Mouse (Mus musculus): ENCODE data around the gene Hoxd8. TPM values are rescaled to one million over a fixed set of nuclear protein-coding genes. Genes with fewer than 3 reads are reported as not detected.

Hoxd8 gene
- polyA plus RNA-seq, 1 experiment from 2014 or later = 11.6 TPM

- H3K27me3 ChIP-seq (ENCODE audit: low read depth, poor library complexity, severe bottlenecking) = peaks cover 100% of the 10 kb centered on the region
- WGBS = 1% methylated on average over 24 of the region's 24 CpGs
- H3K36me3 ChIP-seq = no peaks in the 10 kb centered on the region
- peak overlapping the region; percentile 90 for H3K27ac ChIP-seq
- peaks cover 88% of the 10 kb centered on the region for H3K4me1 ChIP-seq
- DNase-seq (ENCODE audit: low spot score) = peak; percentile 92
- peak overlapping the region; percentile 80 for H3K4me3 ChIP-seq
- no peaks in the 10 kb centered on the region for H3K9me3 ChIP-seq (replicated peaks)
These were observed 30.5 kb upstream of the Hoxd8 start for GRCm38 (mm10) chr2:74673835-74674425.

DNA sequence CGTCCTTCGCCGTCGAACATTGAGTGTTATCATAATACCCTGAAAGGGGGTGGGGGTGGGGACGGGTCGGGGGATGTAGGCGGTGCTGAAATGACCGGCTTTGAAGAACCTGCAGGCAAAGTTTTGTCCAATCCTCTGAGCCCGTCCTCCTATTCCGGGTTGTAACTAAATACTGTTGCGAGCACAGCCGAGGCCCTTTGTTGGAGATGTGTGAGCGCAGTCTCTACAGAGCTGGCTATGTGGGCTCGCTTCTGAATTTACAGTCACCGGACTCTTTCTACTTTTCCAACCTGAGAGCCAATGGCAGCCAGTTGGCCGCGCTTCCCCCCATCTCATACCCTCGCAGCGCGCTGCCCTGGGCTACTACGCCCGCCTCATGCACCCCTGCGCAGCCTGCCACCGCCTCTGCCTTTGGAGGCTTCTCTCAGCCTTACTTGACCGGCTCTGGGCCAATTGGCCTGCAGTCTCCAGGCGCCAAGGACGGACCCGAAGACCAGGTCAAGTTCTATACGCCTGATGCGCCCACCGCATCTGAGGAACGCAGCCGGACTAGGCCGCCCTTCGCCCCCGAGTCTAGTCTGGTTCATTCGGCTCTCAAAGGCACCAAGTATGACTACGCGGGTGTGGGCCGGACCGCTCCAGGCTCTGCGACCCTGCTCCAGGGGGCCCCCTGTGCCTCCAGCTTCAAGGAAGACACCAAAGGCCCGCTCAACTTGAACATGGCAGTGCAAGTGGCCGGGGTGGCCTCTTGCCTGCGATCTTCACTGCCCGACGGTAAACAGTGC lies 29.3 kb upstream of the Hoxd8 start, which contains the start of gene Hoxd12:
Gene Hoxd12, plus strand, starts transcription at position 133 of the 785 bp plus-strand sequence.
- peak within 1 kb of the TSS; percentile 90 for H3K27ac ChIP-seq
- 1% methylated on average over 47 of the region's 47 CpGs for WGBS
- DNase-seq (ENCODE audit: low spot score) = peak; percentile 77

GRCm38 (mm10) chr2:74675666-74676282 lies 28.6 kb upstream of the Hoxd8 start:
- whole genome bisulfite sequencing = 4% methylated on average over 24 of the region's 24 CpGs
- peak; percentile 63 for DNase-seq (ENCODE audit: low spot score)
- peak overlapping the region; percentile 90 for H3K27ac ChIP-seq
- H3K9me3 ChIP-seq (replicated peaks) = no peaks in the 10 kb centered on the region
- H3K4me3 ChIP-seq = peak overlapping the region; percentile 80
- H3K27me3 ChIP-seq (ENCODE audit: low read depth, poor library complexity, severe bottlenecking) = peaks cover 100% of the 10 kb centered on the region
- peaks cover 95% of the 10 kb centered on the region for H3K4me1 ChIP-seq
- H3K36me3 ChIP-seq = no peaks in the 10 kb centered on the region

More for the DNA sequence above, 29.3 kb upstream of the Hoxd8 start, which contains the start of gene Hoxd12:
- no peaks in the 10 kb centered on the region for H3K9me3 ChIP-seq (replicated peaks)
- peaks cover 90% of the 10 kb centered on the region for H3K4me1 ChIP-seq
- no peaks in the 10 kb centered on the region for H3K36me3 ChIP-seq
- H3K4me3 ChIP-seq = peak within 1 kb of the TSS; percentile 80
- peaks cover 100% of the 10 kb centered on the region for H3K27me3 ChIP-seq (ENCODE audit: low read depth, poor library complexity, severe bottlenecking)

- Histone ChIP-seq H3K27ac (peak overlapping the region; percentile 90), H3K4me1 (peaks cover 99% of the 10 kb centered on the region), H3K36me3 (no peaks in the 10 kb centered on the region), H3K27me3 (ENCODE audit: low read depth, poor library complexity, severe bottlenecking) (peaks cover 100% of the 10 kb centered on the region), H3K9me3 (replicated peaks) (no peaks in the 10 kb centered on the region), H3K4me3 (peak overlapping the region; percentile 80)
- 5% methylated on average over 9 of the region's 9 CpGs for WGBS
- peak; percentile 58 for DNase-seq (ENCODE audit: low spot score)
These were observed 27.9 kb upstream of the Hoxd8 start for GRCm38 (mm10) chr2:74676376-74677052.

GRCm38 (mm10) chr2:74677106-74677505 lies 27.3 kb upstream of the Hoxd8 start:
- DNase-seq (ENCODE audit: low spot score) = peak; percentile 45
- Histone ChIP-seq H3K9me3 (replicated peaks) (no peaks in the 10 kb centered on the region), H3K27ac (peak overlapping the region; percentile 90), H3K4me3 (peak overlapping the region; percentile 80), H3K4me1 (peaks cover 99% of the 10 kb centered on the region), H3K27me3 (ENCODE audit: low read depth, poor library complexity, severe bottlenecking) (peaks cover 100% of the 10 kb centered on the region), H3K36me3 (no peaks in the 10 kb centered on the region)
- WGBS = 12% methylated on average over 2 of the region's 2 CpGs

DNA sequence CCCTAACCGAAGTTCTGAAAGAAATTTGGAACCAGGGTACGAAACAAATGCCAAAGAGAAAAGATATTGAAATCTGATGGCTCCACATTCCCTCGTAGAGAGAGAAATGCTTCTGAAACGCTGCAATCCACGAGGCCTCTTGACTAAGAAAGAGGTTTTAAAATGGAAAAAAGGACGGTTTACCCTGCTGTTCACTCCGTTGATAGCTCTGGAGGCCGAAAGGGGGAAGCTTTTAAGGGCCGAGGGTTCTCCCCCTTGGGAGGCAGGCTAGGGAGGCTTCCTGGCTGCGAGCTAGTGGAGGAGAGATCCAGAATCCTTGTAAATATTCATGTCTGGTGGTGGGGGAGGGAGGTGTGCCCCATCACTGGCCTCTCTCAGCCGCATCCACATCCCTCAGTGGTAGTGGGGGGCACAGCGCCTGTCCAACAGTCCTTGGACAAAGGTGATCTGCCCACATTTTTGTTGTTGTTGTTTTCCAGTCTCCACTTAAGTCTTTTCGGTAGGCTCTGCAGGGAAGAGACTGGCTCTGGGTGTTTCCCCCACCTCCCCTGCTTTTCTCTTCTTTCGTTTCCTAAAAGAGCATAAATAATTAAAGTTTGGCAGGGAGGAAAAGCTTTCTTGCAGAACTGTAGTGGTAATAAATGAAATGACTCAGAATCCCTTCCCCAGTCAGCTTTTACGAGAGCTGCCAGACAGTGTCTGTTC lies 25.4 kb upstream of the Hoxd8 start, which contains the start of gene Hoxd11:
Gene Hoxd11, plus strand, starts transcription at position 667 of the 705 bp plus-strand sequence.
- WGBS = 2% methylated on average over 15 of the region's 15 CpGs

GRCm38 (mm10) chr2:74679596-74679971 lies 24.8 kb upstream of the Hoxd8 start:
- Histone ChIP-seq H3K27me3 (ENCODE audit: low read depth, poor library complexity, severe bottlenecking) (peaks cover 98% of the 10 kb centered on the region), H3K36me3 (peaks cover 8% of the 10 kb centered on the region; the same call in 1 of the 2 replicates), H3K9me3 (replicated peaks) (no peaks in the 10 kb centered on the region), H3K4me1 (peaks cover 93% of the 10 kb centered on the region), H3K27ac (peak overlapping the region; percentile 99), H3K4me3 (peak overlapping the region; percentile 80)
- under 1% methylated on average over 26 of the region's 26 CpGs for WGBS
- DNase-seq (ENCODE audit: low spot score) = peak; percentile 74

More for the DNA sequence above, 25.4 kb upstream of the Hoxd8 start, which contains the start of gene Hoxd11:
- Histone ChIP-seq H3K27me3 (ENCODE audit: low read depth, poor library complexity, severe bottlenecking) (peaks cover 99% of the 10 kb centered on the region), H3K36me3 (peaks cover 4% of the 10 kb centered on the region; the same call in 1 of the 2 replicates), H3K27ac (peak within 1 kb of the TSS; percentile 99), H3K4me1 (peaks cover 98% of the 10 kb centered on the region), H3K4me3 (peak within 1 kb of the TSS; percentile 80), H3K9me3 (replicated peaks) (no peaks in the 10 kb centered on the region)
- peak; percentile 62 for DNase-seq (ENCODE audit: low spot score)

GRCm38 (mm10) chr2:74679980-74680379 lies 24.4 kb upstream of the Hoxd8 start:
- Histone ChIP-seq H3K27me3 (ENCODE audit: low read depth, poor library complexity, severe bottlenecking) (peaks cover 98% of the 10 kb centered on the region), H3K4me3 (peak overlapping the region; percentile 80), H3K4me1 (peaks cover 89% of the 10 kb centered on the region), H3K36me3 (peaks cover 8% of the 10 kb centered on the region; the same call in 1 of the 2 replicates), H3K9me3 (replicated peaks) (no peaks in the 10 kb centered on the region), H3K27ac (peak overlapping the region; percentile 99)
- peak; percentile 75 for DNase-seq (ENCODE audit: low spot score)
- WGBS = 2% methylated on average over 23 of the region's 23 CpGs

DNA sequence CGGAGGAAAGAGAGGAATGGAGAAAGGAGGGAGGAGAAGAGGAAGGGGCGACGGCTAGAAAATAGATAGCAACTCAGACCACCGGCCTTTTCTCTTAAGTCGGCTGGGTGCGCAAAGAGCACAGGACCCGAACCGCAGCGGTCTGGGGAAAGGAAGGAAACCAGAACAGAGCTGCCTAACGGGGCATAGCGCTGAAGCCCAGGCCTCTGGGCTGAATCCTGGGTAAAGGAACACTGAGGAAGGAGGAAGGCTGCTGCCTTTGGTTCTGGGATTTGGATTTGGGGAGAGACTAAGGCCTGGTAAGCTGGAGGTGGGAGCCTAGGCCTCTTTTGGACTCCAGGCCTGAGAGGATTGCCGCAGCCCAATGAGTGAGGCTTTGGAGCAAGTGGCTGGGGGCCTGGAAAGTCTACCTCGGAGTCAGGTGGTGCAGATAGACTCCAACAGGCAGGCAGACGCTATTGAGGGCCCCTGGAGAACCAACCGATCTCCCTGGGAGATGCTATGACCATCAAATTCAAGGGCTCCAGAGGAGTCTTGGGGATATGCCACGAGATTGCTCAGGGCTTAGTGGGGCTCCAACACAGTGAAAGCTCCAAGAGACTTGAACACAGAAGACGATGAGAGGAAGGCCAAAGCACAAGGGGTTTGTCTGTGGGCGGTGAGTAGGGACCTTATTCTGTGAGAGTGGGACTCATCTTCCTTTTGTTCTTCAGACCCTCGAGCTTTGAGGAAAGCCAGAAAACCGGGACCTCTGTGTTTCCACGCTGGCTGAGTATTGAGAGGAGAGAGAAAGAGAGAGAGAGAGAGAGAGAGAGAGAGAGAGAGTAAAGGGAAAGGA lies 23.6 kb upstream of the Hoxd8 start:
- Histone ChIP-seq H3K36me3 (peaks cover 8% of the 10 kb centered on the region; the same call in 1 of the 2 replicates), H3K27me3 (ENCODE audit: low read depth, poor library complexity, severe bottlenecking) (peaks cover 97% of the 10 kb centered on the region), H3K4me3 (peak overlapping the region; percentile 80), H3K9me3 (replicated peaks) (no peaks in the 10 kb centered on the region), H3K27ac (peak overlapping the region; percentile 99), H3K4me1 (peaks cover 81% of the 10 kb centered on the region)
- DNase-seq (ENCODE audit: low spot score) = peak; percentile 67
- WGBS = 3% methylated on average over 21 of the region's 21 CpGs

GRCm38 (mm10) chr2:74681594-74682531 lies 22.6 kb upstream of the Hoxd8 start:
- peak; percentile 88 for DNase-seq (ENCODE audit: low spot score)
- no peaks in the 10 kb centered on the region for H3K9me3 ChIP-seq (replicated peaks)
- H3K4me3 ChIP-seq = peak overlapping the region; percentile 80
- H3K4me1 ChIP-seq = peaks cover 71% of the 10 kb centered on the region
- WGBS = under 1% methylated on average over 78 of the region's 78 CpGs
- peaks cover 88% of the 10 kb centered on the region for H3K27me3 ChIP-seq (ENCODE audit: low read depth, poor library complexity, severe bottlenecking)
- H3K36me3 ChIP-seq = peaks cover 8% of the 10 kb centered on the region; the same call in 1 of the 2 replicates
- H3K27ac ChIP-seq = peak overlapping the region; percentile 99

Data from limb, embryonic 10.5 days (tissue).